Mouse (Mus musculus) midbrain, embryonic 16.5 days (tissue): ENCODE measurements at regions not wholly inside any gene's neighbourhood (a gene's known extent, or its start where the extent isn't known, plus 50 kb on each side); places are given as distances from the start of the nearest gene placed in this dataset.
A peak's percentile ranks its signal among the peaks of the same experiment; 100 is the strongest.

Experiments used
- ATAC-seq: fragments of 200-750 bp; cut with Nextera tagmentation; 2 replicates; pipeline ENCODE4 v1.8.0; 2017; ENCODE audit warnings: moderate TSS enrichment
- H3K27ac ChIP-seq: fragments of 300-500 bp; sonication (generic); 2 replicates; pipeline ENCODE4 v1.5.1; 2014; ENCODE audit warnings: mild to moderate bottlenecking, low read length, mixed read lengths
- H3K27me3 ChIP-seq: fragments of 300-500 bp; sonication (generic); 2 replicates; pipeline ENCODE4 v1.6.1; 2014; ENCODE audit warnings: low read depth, low read length, mixed read lengths; ENCODE audit not compliant: control insufficient read depth, insufficient read depth
- H3K36me3 ChIP-seq: fragments of 300-500 bp; sonication (generic); 2 replicates; pipeline ENCODE4 v1.6.1; 2014; ENCODE audit warnings: mild to moderate bottlenecking, low read length, moderate library complexity, mixed read lengths; ENCODE audit not compliant: control insufficient read depth, insufficient read depth
- H3K4me1 ChIP-seq: fragments of 300-500 bp; sonication (generic); 2 replicates; pipeline ENCODE4 v1.6.1; 2014; ENCODE audit warnings: mild to moderate bottlenecking, low read length, mixed read lengths; ENCODE audit not compliant: control insufficient read depth, insufficient read depth
- H3K4me2 ChIP-seq: fragments of 300-500 bp; sonication (generic); 2 replicates; pipeline ENCODE4 v1.6.1; 2014; ENCODE audit warnings: mild to moderate bottlenecking, low read length, mixed read lengths
- H3K4me3 ChIP-seq: fragments of 300-500 bp; sonication (generic); 2 replicates; pipeline ENCODE4 v1.5.1; 2014; ENCODE audit warnings: low read depth, mild to moderate bottlenecking, low read length, moderate library complexity, mixed read lengths
- H3K9ac ChIP-seq: fragments of 300-500 bp; sonication (generic); 2 replicates; pipeline ENCODE4 v1.6.1; 2014; ENCODE audit warnings: low read depth, low read length, mixed read lengths
- H3K9me3 ChIP-seq: fragments of 300-500 bp; sonication (generic); replicated peaks from 2 replicates; pipeline ENCODE4 v1.6.1; 2014; ENCODE audit warnings: mild to moderate bottlenecking, low read length, mixed read lengths; ENCODE audit not compliant: control insufficient read depth, poor library complexity, severe bottlenecking
- WGBS: fragments of 180-500 bp; shearing (Covaris S2); extraction: QIAGEN DNeasy Blood & Tissue Kit; methylation state at CpG from one replicate; pipeline ENCODE4 v1.1.7; 2014; 5-methylcytosine and 5-hydroxymethylcytosine counted together

DNA sequence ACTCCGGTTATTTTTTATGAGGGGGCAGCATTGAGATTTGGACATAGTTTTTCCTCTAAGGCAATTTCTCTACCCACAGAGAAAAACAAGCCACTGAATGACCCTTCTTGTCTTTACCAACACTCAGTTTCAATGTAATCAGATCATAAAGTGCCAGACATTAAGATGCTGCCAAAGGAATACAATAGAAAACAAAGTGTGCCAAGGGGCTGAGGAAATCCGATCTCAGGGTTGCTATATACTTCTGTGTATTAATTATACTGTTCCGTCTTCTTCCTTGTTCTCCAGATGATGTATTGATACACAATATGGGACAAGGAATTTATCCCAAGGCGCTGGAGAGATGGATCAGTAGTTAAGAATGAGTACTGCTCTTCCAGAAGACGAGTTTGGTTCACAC lies 222.9 kb upstream of the Pitx2 start:
- no peak overlapping the region for H3K4me2 ChIP-seq
- no peaks in the 10 kb centered on the region for H3K4me1 ChIP-seq
- H3K36me3 ChIP-seq = no peaks in the 10 kb centered on the region
- ATAC-seq = no peak
- no peak overlapping the region for H3K27ac ChIP-seq
- no peaks in the 10 kb centered on the region for H3K27me3 ChIP-seq
- no peak overlapping the region for H3K4me3 ChIP-seq
- H3K9ac ChIP-seq = no peak overlapping the region
- H3K9me3 ChIP-seq = no peaks in the 10 kb centered on the region
- 86% methylated on average over 5 of the region's 5 CpGs for WGBS

DNA sequence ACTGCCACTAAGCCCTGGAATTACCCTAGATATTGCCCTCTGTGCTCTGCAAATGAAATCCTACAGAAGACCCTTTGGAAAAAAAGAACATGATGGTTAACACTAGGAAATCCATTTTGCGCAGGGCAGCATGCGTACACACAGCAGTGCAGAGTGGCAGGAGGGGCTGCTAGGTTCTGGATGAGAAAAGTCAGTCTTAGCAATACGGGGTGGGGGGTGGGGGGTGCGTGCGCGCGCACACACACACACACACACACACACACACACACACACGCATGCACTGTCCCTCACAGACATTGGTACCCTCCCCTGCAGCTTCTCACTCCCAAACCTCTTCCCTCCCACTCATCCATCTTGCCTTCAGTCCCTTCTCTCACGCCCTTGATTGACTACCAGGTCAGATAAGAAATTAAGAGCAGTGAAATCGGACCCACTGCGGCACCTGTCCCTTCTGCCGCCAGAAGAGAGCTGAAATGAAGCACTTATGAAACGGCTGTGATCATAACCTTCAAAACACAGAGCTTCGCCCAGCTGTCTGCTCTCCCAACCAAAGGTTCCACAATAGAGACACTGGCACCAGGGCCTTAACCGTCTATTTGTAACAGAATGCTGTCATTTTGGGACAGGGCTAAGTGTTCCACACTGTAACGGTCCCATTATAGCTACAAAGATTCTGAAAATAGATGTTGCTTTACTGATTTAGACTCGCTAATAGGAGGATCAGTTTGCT lies 209.3 kb upstream of the Pitx2 start:
- H3K27ac ChIP-seq = no peak overlapping the region
- H3K9ac ChIP-seq = no peak overlapping the region
- H3K36me3 ChIP-seq = no peaks in the 10 kb centered on the region
- no peak overlapping the region for H3K4me2 ChIP-seq
- H3K4me3 ChIP-seq = no peak overlapping the region
- H3K9me3 ChIP-seq = no peaks in the 10 kb centered on the region
- ATAC-seq = no peak
- H3K27me3 ChIP-seq = no peaks in the 10 kb centered on the region
- 80% methylated on average over 17 of the region's 17 CpGs for whole genome bisulfite sequencing
- H3K4me1 ChIP-seq = no peaks in the 10 kb centered on the region

DNA sequence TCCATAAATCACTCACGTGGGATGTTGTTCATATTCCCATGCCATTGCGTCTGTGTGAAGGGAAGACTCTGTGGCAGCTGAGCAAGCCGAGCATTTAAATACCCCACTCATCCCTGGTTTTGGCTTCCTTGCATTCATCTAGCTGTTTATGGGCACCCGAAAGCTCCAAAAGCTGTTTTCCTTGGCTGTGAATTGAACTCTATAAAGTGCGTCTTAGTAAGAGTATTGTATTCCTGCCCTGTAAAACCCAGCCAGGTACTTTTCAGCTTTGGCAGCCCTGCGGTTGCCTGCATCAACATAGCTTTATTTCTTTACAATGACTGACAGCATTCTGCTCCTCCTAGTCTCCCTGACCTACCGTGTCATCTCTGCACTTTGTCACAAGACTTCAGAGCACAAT lies 196.8 kb upstream of the Pitx2 start:
- Histone ChIP-seq H3K4me2 (no peak overlapping the region), H3K27me3 (no peaks in the 10 kb centered on the region), H3K9ac (no peak overlapping the region), H3K4me1 (no peaks in the 10 kb centered on the region), H3K36me3 (no peaks in the 10 kb centered on the region), H3K9me3 (no peaks in the 10 kb centered on the region), H3K27ac (no peak overlapping the region), H3K4me3 (no peak overlapping the region)
- 45% methylated on average over 7 of the region's 7 CpGs for WGBS
- ATAC-seq = no peak

DNA sequence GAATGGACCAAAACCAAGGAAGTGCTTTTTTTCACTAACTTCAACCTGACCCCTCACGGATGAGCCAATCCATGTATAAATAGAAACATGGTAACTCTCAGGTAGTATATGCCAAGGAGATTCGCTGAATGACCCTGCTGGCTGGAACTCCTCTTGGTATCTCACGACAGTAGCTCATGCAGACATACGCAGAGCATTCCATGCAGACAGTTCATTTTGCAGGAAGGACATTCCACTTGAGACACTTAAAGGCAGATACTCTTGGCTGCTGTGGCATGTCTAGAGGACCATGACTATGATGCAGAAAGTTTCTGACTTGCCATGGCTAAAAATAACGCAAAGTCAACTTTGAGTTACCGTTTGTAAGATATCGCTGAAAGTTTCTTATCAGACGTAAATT lies 195.6 kb upstream of the Pitx2 start:
- no peak overlapping the region for H3K4me3 ChIP-seq
- 95% methylated on average over 8 of the region's 8 CpGs for WGBS
- ATAC-seq = no peak

DNA sequence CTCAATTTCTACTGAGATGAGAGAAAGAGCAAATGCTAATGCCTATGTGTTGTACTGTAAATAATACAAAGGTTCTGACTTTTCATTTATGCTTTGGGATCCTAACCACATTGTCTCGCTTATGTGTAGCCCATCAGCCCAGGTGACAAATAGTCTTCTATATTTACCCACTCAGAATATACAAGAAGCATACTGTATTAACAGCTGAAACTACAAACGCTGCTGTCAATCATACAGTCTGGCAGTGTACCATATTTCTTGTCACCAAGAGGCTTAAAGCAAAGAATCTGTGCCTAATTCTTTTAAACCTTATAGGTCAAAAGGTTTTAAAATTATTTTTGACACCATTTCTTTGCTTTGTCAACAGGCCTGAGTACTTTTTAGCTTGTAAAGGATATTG lies 160.8 kb upstream of the Pitx2 start:
- Histone ChIP-seq H3K27ac (no peak overlapping the region), H3K36me3 (no peaks in the 10 kb centered on the region), H3K4me3 (no peak overlapping the region), H3K4me2 (no peak overlapping the region), H3K4me1 (no peaks in the 10 kb centered on the region), H3K27me3 (no peaks in the 10 kb centered on the region), H3K9ac (no peak overlapping the region), H3K9me3 (no peaks in the 10 kb centered on the region)
- 91% methylated on average over 2 of the region's 2 CpGs for WGBS
- no peak for ATAC-seq

More for the DNA sequence above, 195.6 kb upstream of the Pitx2 start:
- H3K4me1 ChIP-seq = no peaks in the 10 kb centered on the region
- H3K9ac ChIP-seq = no peak overlapping the region
- H3K27me3 ChIP-seq = no peaks in the 10 kb centered on the region
- no peak overlapping the region for H3K27ac ChIP-seq
- H3K4me2 ChIP-seq = no peak overlapping the region
- no peaks in the 10 kb centered on the region for H3K36me3 ChIP-seq
- H3K9me3 ChIP-seq = no peaks in the 10 kb centered on the region

DNA sequence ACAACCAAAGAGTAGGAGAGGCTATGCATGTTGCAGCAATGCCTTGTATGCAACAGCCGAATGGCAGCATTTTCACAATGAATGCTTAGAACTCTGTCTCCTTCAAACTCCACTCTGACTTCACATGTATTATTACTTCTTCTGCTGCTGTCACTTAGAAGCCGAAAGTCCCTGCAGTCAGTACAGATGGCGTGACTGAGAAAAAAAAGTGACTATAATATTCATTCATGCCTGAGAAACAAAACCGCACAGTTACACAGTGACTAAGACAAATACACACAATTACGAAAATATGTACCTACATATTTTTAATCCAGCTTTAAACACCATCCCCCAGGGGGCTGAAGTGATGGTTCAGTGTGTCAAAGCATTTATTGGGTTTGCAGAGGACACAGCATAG lies 154.8 kb upstream of the Pitx2 start:
- Histone ChIP-seq H3K4me2 (no peak overlapping the region), H3K4me1 (no peaks in the 10 kb centered on the region), H3K27me3 (no peaks in the 10 kb centered on the region), H3K9ac (no peak overlapping the region), H3K4me3 (no peak overlapping the region), H3K36me3 (no peaks in the 10 kb centered on the region), H3K27ac (no peak overlapping the region), H3K9me3 (no peaks in the 10 kb centered on the region)
- WGBS = 88% methylated on average over 5 of the region's 5 CpGs
- ATAC-seq = no peak

DNA sequence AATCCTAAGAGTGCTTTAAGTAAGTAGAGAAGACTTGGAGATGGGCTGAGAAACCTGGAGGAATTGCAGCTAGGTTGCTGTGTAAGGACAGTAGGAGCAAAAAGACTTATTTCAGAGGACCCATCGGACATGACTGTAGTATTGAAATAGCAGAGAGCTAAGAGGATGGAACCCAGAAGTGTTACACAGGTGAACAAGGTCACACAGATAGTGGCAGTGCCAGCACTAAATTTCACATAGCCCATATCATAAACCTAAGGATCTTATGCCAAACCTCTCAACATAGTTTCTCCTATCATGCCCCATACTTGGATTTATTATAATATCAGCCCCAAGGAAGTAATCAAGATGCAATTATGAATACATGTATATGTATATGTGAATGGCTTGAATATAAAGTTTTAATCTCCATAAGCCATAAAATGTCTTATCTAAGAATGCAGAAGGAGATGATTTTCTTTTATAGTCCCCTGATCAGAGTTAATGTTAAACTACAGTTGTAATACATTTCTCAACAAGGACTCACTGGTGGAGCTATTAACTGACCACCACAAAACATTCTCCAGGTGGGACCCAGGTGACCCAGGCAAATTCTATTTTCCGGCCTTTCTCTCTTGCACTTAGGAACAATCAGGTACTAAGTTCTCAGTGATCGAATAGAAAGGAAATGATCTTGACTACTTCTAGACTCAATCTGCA lies 149.6 kb upstream of the Pitx2 start:
- Histone ChIP-seq H3K4me2 (no peak overlapping the region), H3K27ac (no peak overlapping the region), H3K4me3 (no peak overlapping the region), H3K9me3 (no peaks in the 10 kb centered on the region), H3K4me1 (no peaks in the 10 kb centered on the region), H3K9ac (no peak overlapping the region), H3K27me3 (no peaks in the 10 kb centered on the region), H3K36me3 (no peaks in the 10 kb centered on the region)
- 93% methylated on average over 3 of the region's 3 CpGs for WGBS
- ATAC-seq = no peak

DNA sequence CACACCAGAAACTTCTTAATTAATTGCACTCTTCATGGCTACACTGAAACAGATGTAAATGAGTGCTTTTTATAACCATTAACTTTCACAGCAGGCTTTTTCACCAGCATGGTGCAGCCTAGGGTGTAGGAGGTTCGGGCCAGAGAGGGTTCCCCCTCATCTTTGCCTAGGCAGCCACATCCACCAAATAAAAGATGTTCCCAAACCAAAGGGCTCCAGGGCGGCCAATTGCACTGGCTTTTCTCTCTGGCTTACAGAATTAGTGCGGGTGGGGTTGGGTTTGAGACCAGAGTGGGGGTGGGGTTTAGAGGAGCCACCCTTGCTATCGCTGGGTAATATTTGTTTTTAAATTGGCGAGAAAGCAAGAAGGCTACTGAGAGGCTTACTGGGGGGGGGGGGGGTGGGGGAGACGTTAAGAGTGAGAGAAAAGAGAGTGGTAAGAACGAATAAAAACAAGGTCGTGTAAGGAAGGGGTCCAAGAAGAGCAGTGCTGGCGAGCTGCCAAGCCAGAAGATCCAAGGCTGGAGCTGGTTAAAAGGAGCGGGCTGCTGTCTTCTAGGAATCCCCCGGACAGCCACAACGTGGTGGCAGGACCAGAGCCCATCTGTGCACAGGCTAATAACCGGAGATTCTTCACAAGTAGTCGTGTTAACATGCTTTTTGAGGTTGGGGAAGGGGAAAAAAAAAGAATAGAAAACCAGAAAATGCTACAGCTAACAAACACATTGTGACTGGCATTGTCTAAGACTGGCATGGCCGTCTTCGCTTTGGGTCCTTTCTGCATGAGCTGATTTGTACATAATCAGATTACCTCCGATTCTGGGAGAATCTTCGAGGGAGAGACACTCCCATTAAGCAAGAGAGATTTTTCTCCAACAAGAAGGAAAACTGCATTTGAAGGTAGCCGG lies 134.0 kb upstream of the Pitx2 start:
- H3K27ac ChIP-seq = peak overlapping the region; percentile 41
- peaks cover 24% of the 10 kb centered on the region for H3K4me1 ChIP-seq
- ATAC-seq = peak; percentile 78
- WGBS = 5% methylated on average over 19 of the region's 19 CpGs
- H3K27me3 ChIP-seq = no peaks in the 10 kb centered on the region
- H3K9me3 ChIP-seq = no peaks in the 10 kb centered on the region
- no peaks in the 10 kb centered on the region for H3K36me3 ChIP-seq
- peak overlapping the region; percentile 25 for H3K4me3 ChIP-seq
- H3K9ac ChIP-seq = peak overlapping the region; percentile 32; the same call in 1 of the 2 replicates
- peak overlapping the region; percentile 56 for H3K4me2 ChIP-seq

DNA sequence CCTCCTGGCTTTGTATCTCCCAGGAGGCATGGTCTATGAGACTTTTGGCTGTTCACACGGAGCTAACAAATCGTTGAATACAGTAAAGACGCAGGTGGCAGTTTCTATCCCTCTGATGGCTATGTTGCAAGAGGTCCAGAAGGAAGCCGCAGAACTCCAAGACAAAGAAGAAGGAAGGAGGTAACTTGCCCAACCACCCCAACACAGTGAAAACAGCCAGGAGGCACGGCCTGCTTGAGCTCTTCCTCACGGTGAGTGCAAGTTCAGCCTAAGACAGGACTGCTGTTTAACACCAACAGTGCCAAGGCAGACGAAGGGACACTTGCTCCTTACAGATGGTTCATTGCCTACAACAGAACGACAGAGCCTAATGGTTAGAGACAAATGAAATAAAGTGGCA lies 130.0 kb upstream of the Pitx2 start:
- no peak for ATAC-seq
- 76% methylated on average over 8 of the region's 8 CpGs for WGBS
- Histone ChIP-seq H3K9ac (no peak overlapping the region), H3K36me3 (no peaks in the 10 kb centered on the region), H3K4me2 (no peak overlapping the region), H3K4me3 (no peak overlapping the region), H3K4me1 (peaks cover 28% of the 10 kb centered on the region), H3K27me3 (no peaks in the 10 kb centered on the region), H3K27ac (no peak overlapping the region), H3K9me3 (no peaks in the 10 kb centered on the region)
